Mouse (Mus musculus): ENCODE results near the gene Yy1.

DNA sequence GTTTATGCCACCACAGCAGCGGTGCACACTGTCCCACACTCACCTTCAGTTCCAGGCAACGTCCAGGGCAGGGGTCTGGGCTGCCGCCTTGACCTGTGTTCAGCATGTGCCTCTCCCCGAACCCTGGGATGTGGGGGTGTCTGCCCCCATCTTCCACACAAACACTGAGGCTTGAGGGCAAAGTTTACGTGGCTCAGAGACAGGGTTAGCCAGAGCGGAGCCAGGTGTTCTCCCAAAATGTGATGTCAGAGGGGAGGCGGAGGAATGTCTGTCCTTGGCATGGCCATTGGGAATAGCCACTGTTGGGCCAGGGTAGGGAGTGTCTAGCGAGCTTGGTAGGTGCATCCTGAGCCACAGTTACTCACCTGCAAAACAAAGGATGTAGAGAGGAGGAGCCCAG lies 60.0 kb downstream of the Yy1 start:
- TF ChIP-seq POLR2AphosphoS2 (IDR thresholded peaks at IDR 0.05; ENCODE audit: insufficient read length, low read depth): no peak
- TF ChIP-seq E2F4 (IDR thresholded peaks at IDR 0.05; ENCODE audit: insufficient read depth): no peak
- TF ChIP-seq POLR2A (IDR thresholded peaks at IDR 0.05; ENCODE audit: insufficient read length, low read depth): no peak
- no peak for TF ChIP-seq MAX (IDR thresholded peaks at IDR 0.05; ENCODE audit: low read depth)
- no peak for TF ChIP-seq CEBPB (IDR thresholded peaks at IDR 0.05; ENCODE audit: insufficient read depth, poor library complexity, severe bottlenecking)
- TF ChIP-seq SRF (IDR thresholded peaks at IDR 0.05; ENCODE audit: control insufficient read depth, insufficient read length, low read depth): no peak
- TF ChIP-seq USF1 (IDR thresholded peaks at IDR 0.05; ENCODE audit: low read depth): no peak
- no peak for TF ChIP-seq TCF12 (IDR thresholded peaks at IDR 0.05; ENCODE audit: insufficient read depth, poor library complexity, severe bottlenecking)
- TF ChIP-seq MYOG (IDR thresholded peaks at IDR 0.05; ENCODE audit: control insufficient read depth in 1 of 3, insufficient read depth in 1 of 3, insufficient read length in 2 of 3, low read depth in 2 of 3): no peak
- TF ChIP-seq TCF3 (IDR thresholded peaks at IDR 0.05; ENCODE audit: insufficient read length, low read depth): no peak
- no peak for TF ChIP-seq REST (IDR thresholded peaks at IDR 0.05; ENCODE audit: insufficient read depth, insufficient read length)
- no peak for TF ChIP-seq MYOD1 (IDR thresholded peaks at IDR 0.05; ENCODE audit: control insufficient read depth in 1 of 3, insufficient read length in 2 of 3, low read depth in 2 of 3)
